Mouse (Mus musculus) midbrain, embryonic 12.5 days (tissue): ENCODE results near the gene Gm3642. TPM values are rescaled to one million over a fixed set of nuclear protein-coding genes. Genes with fewer than 3 reads are reported as not detected.
A peak's percentile ranks its signal among the peaks of the same experiment; 100 is the strongest.
"Not testable (repeated sequence)": the region's sequence is repeated elsewhere in the genome, so short reads cannot be mapped to it uniquely, and the experiment has no call there.

Experiments
- ATAC-seq: fragments of 200-750 bp; cut with Nextera tagmentation; 2 replicates; pipeline ENCODE4 v1.8.0; 2017; ENCODE audit warnings: low read depth, moderate TSS enrichment, moderate library complexity; ENCODE audit not compliant: low FRiP score
- H3K27ac ChIP-seq: fragments of 300-500 bp; sonication (generic); replicated peaks from 2 replicates; pipeline ENCODE4 v1.5.1; 2016; ENCODE audit warnings: mild to moderate bottlenecking
- H3K27me3 ChIP-seq: fragments of 300-500 bp; sonication (generic); 2 replicates; pipeline ENCODE4 v1.6.1; 2016; ENCODE audit warnings: mild to moderate bottlenecking
- H3K36me3 ChIP-seq: fragments of 300-500 bp; sonication (generic); 2 replicates; pipeline ENCODE4 v1.6.1; 2016
- H3K4me1 ChIP-seq: fragments of 300-500 bp; sonication (generic); 2 replicates; pipeline ENCODE4 v1.6.1; 2016
- H3K4me2 ChIP-seq: fragments of 300-500 bp; sonication (generic); replicated peaks from 2 replicates; pipeline ENCODE4 v1.6.1; 2016; ENCODE audit warnings: mild to moderate bottlenecking, moderate library complexity
- H3K4me3 ChIP-seq: fragments of 300-500 bp; sonication (generic); 2 replicates; pipeline ENCODE4 v1.5.1; 2016; ENCODE audit warnings: mild to moderate bottlenecking
- H3K9ac ChIP-seq: fragments of 300-500 bp; sonication (generic); replicated peaks from 2 replicates; pipeline ENCODE4 v1.6.1; 2016; ENCODE audit warnings: mild to moderate bottlenecking, moderate library complexity
- H3K9me3 ChIP-seq: fragments of 300-500 bp; sonication (generic); 2 replicates; pipeline ENCODE4 v1.6.1; 2016; ENCODE audit warnings: mild to moderate bottlenecking
- WGBS: fragments of 180-500 bp; shearing (Covaris S2); methylation state at CpG from one replicate; pipeline ENCODE4 v1.1.7; 2016; 5-methylcytosine and 5-hydroxymethylcytosine counted together
- polyA plus RNA-seq: library from polyadenylated mRNA; unstranded; fragments of >200 nt; fragmentation: Nextera tagmentation; extraction: Ambion mirVana; gene quantifications from 2 replicates; pipeline ENCODE4 v1.2.1, GENCODE M21; 2016

Gm3642 gene
- polyA plus RNA-seq, result not detected in 2 replicates

DNA sequence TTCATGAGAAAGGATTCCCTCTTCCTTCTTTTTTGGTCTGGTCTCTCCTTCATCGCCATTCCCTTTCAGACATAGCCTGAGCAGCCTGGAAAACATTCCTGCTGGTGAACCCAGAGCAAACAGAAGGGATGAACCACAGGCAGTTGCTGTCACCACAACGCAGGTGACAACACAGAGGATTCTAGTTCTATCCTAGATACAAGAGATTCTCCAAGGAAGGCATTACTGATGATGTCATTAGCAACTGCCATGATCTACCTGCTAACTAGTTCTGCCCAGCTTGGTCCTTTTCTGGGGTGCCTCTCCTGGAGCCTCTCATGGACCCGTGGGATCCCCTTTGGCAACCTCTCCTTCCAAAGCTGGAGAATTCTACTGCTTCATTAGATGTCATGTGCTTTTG lies at the start of gene Gm3642:
TSS of gene Gm3642 (minus strand) at position 101 of the 400 bp plus-strand sequence.
- H3K9ac ChIP-seq, H3K9me3 ChIP-seq, H3K36me3 ChIP-seq, H3K4me1 ChIP-seq, ATAC-seq, H3K27ac ChIP-seq, H3K4me3 ChIP-seq, H3K27me3 ChIP-seq, H3K4me2 ChIP-seq: not testable (repeated sequence)
- no CpG with 5 or more reads among the region's 3 CpGs for whole genome bisulfite sequencing

DNA sequence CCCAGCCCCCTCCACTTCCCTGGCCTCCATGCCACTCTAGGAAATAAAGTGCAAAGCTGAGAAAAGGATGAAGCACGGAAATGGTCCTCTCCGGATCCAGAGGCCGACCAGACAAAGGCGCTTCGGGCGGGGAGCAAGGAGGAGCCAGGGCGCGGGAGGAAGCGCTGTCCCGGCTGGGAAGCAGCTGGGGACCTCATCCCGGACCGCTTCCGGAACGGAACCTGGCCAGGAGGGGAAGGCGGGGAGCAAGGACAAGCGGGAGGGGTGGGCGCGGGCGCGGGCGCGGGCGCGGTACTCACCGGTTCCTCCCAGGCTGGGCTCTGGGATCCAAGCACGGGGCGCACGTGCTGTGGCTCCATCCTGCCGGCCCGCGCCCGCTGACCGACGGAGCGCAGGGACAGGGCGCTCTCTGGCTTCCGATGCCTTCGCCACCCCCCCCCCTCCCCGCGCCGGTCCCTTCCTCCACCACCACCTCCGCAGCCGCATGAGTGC lies 49.5 kb upstream of the Gm3642 start, which contains the start of gene Gm3667:
TSS of gene Gm3667 (minus strand) at position 442 of the 492 bp plus-strand sequence.
- not testable (repeated sequence) for H3K27ac ChIP-seq
- WGBS, result 10% methylated on average over 2 of the region's 43 CpGs

DNA sequence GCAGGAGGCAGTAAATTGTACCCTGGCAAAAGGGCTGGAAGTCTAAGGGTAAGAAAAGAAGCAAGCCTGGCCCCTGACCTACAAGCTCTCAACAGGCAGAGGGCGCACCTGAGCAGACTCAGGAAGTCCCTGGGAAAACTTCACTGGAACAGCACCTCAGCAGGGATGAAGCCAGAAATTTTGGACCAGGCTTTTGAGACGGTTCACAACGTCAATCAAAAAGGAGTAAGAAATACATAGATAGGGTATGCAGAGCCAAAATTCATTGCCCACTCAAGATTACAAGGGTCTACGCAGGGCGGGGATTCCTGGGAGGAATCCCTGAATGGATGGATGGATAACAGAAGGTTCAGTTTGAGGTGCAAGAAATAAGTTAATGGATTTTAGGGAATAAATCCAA lies 48.7 kb upstream of the Gm3642 start:
- not testable (repeated sequence) for H3K9me3 ChIP-seq
- H3K4me3 ChIP-seq, result peak overlapping the region; percentile 49
- 9% methylated on average over 5 of the region's 5 CpGs for WGBS

More for the DNA sequence above, 49.5 kb upstream of the Gm3642 start, which contains the start of gene Gm3667:
- H3K36me3 ChIP-seq, H3K4me1 ChIP-seq, H3K27me3 ChIP-seq, ATAC-seq, H3K9me3 ChIP-seq: not testable (repeated sequence)
- H3K4me3 ChIP-seq, result peak within 1 kb of the TSS; percentile 49
- peak within 1 kb of the TSS; percentile 59 for H3K4me2 ChIP-seq
- peak within 1 kb of the TSS; percentile 56 for H3K9ac ChIP-seq

DNA sequence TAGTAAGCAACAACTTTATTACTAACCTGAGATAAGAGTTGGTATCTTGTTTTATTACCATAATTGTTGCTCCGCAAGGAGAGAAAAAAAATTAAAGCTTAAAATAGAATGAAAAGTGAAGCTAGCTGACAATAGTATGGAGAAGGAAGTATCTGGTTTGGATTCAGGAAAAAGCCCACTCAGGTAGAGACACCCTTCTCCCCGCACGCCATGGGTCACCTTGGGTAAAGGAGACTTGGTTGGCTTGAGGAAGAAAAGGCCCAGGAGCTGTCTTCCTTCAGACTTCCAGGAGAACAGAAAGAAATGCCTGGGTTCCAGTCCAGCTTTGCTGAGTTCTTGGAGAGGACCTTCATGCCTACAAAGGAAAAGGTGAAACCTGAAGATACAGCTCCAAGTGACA lies 16.8 kb downstream of the Gm3642 start:
- WGBS, result 96% methylated on average over 3 of the region's 3 CpGs
- ATAC-seq, H3K9ac ChIP-seq, H3K4me1 ChIP-seq, H3K27ac ChIP-seq, H3K4me2 ChIP-seq, H3K36me3 ChIP-seq, H3K4me3 ChIP-seq, H3K27me3 ChIP-seq, H3K9me3 ChIP-seq: not testable (repeated sequence)

More for the DNA sequence above, 48.7 kb upstream of the Gm3642 start:
- peak overlapping the region; percentile 59 for H3K4me2 ChIP-seq
- not testable (repeated sequence) for H3K4me1 ChIP-seq, H3K36me3 ChIP-seq, ATAC-seq, H3K27ac ChIP-seq, H3K9ac ChIP-seq, H3K27me3 ChIP-seq

Other genes with a start within 250 kb of the Gm3642 start
- gene Gm3629, start 249.7 kb downstream of the Gm3642 start, polyA plus RNA-seq, result 0.46 and 0.72 TPM in 2 replicates
- gene Gm3460, start 217.9 kb downstream of the Gm3642 start, polyA plus RNA-seq, result not detected in 2 replicates
- 0.17 TPM in 1 of 2 replicates, not detected in the other for gene Gm10251, start 156.1 kb downstream of the Gm3642 start, polyA plus RNA-seq
- 0.27 TPM in 1 of 2 replicates, not detected in the other for gene Gm8050, start 120.1 kb downstream of the Gm3642 start, polyA plus RNA-seq
- 7.9 and 9.9 TPM in 2 replicates for gene Gm3636, start 98.0 kb downstream of the Gm3642 start, polyA plus RNA-seq
- gene Gm8362, start 65.9 kb downstream of the Gm3642 start, polyA plus RNA-seq, result not detected in 2 replicates
- 1.9 and 2.3 TPM in 2 replicates for gene Gm3667, start 49.7 kb upstream of the Gm3642 start, polyA plus RNA-seq
- not detected in 2 replicates for gene Gm6356, start 133.5 kb upstream of the Gm3642 start, polyA plus RNA-seq
- 2.0 and 2.8 TPM in 2 replicates for gene Gm10406, start 187.1 kb upstream of the Gm3642 start, polyA plus RNA-seq
- gene Gm3685, start 204.7 kb upstream of the Gm3642 start, polyA plus RNA-seq, result not detected in 2 replicates